Mouse (Mus musculus): ENCODE measurements around the gene 2410002F23Rik.

- TF ChIP-seq MAX (IDR thresholded peaks at IDR 0.05) (peak; percentile 96), CTCF (IDR thresholded peaks at IDR 0.05; ENCODE audit: control insufficient read depth, insufficient read depth, insufficient read length) (no peak), USF1 (IDR thresholded peaks at IDR 0.05; ENCODE audit: low read depth) (no peak)
Observed at GRCm38 (mm10) chr7:44246055-44246983, at the start of gene 2410002F23Rik, which contains the start of gene 1700028J19Rik.
